Mouse (Mus musculus): ENCODE data around the gene Catsperd. TPM values are rescaled to one million over a fixed set of nuclear protein-coding genes. Genes with fewer than 3 reads are reported as not detected.

Catsperd gene
- not detected in 4 replicates for total RNA-seq (2023)

DNA sequence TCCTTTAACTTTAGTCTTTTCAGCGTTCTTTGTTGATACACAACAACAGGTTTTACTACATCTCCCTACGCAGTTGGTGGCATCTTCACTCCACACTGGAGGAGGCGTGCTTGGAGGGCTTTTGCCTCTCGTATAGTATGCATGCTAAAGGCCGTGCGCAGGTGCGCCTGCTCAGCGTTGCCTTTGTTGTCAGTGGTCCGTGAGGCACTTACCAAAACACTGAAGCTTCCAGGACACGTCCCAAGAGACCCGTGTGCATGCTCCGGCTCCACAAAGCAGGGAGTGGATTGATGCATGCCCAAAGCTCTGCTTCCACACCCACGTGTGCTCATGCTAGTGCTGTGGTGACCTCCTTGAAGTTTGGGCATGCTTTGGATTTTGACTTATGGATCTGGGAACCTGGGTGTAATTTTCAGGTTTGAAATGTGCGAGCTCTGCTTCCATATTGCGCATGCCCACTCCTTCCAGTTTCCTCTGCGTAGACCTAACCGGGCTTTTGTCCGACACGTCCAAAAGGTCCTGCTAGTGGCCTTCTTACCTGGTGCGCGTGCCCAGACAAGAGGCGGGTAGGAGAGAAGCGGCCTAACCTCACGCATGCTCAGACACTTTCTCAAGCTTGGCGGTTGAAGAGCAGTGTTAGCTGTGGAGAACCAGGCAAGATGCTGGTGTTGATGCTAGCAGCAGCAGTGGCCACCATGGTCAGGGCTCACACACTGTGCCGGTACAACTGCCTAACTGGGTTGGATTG lies at the start of gene Catsperd:
Gene Catsperd, plus strand, starts transcription at position 614 of the 748 bp plus-strand sequence.

DNA sequence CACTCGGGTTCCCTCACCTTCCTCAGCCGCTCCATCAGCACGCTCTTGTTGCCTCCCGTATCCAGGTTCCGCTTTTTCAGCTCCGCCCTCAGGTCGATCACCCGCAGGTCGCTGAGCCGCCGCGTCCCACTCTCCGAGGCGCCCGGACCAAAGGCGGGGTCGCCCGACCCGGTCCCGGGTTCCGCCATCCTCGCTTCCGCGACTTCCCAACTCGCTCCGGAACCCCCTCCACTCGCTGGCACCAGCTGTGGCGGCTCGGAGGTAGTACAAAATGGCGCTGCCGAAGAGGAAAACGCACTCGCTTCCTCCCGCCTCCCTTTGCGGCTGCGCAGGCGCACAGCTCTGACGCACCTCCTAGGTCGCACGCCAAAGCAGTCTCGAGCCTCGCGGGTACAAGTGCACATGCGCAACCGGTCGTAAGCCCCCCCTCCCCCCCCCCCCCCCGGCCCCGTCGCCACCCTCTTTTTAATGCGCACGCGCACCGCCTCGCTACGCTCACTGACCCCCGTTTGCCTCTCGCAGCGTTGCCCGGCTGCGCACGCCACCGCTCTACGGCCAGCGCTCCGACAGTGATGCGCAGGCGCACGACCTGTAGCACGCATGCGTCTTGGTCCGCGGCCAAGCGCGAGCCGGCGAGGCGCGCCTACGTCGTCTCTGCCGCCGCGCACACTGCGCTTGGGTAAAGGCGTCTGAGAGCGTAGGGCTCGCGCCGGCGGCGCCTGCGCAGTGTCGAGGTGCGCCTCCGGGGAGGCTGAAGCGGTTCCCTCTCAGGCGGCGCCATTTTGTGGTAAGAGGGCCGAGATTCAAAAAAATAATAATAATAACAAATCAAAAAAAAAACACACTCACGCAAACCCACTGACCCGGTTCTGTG lies 43.4 kb upstream of the Catsperd start, which contains the start of the genes Safb2 and Safb:
Gene Safb2, minus strand, starts transcription at position 329 of the 874 bp plus-strand sequence.
Gene Safb, plus strand, starts transcription at position 569 of the 874 bp plus-strand sequence.

DNA sequence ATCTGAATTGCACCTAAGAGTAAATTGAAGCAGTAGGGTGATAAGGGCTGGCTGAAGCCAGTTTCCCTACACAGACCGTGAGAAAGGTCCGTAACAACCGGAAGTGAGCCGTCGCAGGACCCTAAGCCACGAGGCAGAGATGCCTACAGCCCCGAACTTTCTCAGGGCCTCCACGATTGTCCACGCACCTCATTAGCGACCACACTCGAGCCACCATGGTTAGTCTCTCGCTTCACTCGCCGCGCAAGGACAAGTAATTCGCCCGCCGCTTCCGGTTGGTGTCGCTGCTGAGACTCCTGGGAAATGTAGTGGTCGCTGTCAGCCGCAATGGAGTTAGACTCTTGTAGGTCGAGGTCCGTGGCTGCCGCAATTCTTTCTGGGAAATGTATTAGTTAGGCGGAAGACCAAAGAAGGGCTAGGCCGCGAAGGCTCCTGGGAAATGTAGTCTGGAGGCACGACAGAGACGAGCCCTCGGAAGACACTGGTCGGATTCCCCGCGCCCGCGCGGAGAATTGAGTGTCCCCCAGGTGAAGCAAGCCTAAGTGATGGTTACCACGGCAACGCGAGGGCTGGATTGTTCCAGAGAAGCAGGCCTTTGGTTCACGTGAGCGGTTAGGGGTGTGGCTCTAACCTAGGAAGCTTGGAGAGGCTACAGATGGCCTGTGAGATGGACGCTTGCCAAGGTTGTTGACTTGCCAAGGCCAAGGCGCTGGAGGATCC lies 18.3 kb upstream of the Catsperd start, which contains the start of gene 2410015M20Rik:
Gene 2410015M20Rik, minus strand, starts transcription at position 320 of the 720 bp plus-strand sequence.

DNA sequence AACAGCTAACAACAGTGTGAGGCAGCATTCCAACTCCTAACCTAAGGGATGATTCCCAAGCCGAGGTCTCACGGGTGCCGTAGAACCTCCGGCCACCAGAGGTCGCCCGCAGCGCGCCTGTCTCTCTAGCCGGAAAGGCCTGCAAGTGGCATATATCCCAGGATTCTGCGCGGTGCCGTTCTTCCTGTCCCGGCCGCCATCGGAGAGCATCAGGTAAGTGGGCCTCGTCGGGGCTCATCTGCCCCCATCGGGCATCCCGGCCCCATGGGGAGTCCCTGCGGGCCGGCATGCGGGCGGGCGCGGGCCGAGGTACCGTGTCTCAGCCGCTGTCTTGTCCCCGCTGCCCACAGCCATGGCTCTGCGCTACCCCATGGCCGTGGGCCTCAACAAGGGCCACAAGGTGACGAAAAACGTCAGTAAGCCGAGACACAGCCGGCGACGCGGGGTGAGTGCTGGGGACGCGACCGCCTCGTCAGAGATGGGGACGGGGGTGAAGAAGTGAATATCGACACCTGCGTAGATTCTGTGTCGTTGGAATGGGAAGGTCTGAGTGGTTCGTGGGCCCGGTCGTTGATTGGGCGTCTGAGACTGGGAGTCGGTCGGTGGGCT lies 14.6 kb upstream of the Catsperd start, which contains the start of gene Rpl36:
Gene Rpl36, plus strand, starts transcription at position 181 of the 609 bp plus-strand sequence.

DNA sequence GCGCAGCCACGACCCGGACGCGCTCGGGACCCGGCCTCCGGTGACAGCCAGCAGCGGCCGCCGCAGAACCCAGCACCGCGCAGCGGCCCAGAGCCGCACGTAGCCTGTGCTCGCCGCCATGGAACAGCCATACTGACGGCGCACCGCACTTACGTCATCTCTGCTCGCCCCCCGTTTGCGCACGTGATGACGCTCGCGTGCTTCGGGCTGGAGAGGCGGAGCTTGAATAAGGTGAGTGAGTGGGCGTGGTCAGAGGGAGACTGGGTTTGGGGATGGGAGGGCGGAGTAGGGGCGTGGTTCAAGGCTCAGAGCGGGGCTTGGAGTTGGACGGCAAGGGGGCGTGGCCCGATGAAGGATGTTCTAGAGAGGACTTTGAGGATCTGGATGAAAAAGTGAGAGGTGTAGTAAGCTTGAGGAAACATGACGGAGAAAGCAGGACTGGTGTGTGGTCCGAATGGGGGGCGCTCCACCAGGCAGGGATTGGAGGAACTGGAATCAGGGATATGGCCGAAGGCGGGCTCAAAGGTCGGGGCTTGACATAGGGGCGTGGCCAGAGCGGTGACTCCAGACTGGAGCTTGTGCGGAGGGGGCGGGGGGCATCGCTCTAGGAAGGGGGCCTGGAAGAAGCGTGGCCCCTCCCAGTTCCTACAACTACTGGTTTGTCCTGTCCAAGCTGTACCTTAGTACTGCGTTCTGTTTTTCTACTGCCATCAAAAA lies 1.0 kb upstream of the Catsperd start, which contains the start of gene Lonp1:
Gene Lonp1, minus strand, starts transcription at position 134 of the 717 bp plus-strand sequence.

DNA sequence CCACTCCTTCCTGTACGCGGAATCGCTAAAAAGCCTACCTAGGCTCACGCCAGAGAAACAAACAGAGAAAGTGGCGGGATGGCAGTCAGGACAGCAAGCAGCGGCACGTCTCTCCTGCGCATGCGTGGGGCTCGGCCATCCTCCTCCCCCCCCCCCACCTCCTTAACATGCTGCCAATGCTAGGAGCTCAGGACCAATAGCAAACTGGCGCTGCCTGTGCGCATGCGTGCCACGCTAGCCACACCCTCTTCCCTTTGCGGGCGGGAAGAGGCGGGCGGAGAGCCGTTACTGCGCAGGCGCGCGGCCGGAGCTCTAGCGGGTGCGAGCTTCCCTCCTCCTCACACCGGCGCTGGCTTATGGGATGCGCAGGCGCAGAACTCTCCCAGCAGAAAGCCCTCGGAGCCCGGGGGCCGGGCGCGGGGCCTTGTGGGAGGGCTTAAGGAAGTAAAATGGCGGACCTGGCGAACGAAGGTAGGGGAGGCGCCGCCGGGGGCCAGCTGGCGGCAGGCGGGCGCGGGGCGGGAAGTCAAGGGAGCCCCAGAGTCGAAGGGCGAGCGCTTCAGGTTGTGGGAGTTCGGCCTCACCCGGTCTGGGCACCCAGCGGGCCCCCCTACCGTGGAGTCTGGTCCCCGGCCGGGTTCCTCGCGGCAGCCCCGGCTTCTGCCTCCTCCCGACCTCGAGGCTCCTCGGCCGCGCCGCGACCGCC lies 45.2 kb downstream of the Catsperd start, which contains the start of gene Ranbp3:
Gene Ranbp3, plus strand, starts transcription at position 354 of the 706 bp plus-strand sequence.

Other genes starting within 250 kb of the Catsperd start
- gene Ptprs, start 151.7 kb upstream of the Catsperd start, total RNA-seq (2023): 16.3 to 21.7 TPM (median 19.0 TPM) in 4 replicates
- gene Znrf4, start 115.7 kb upstream of the Catsperd start, total RNA-seq (2023): not detected in 4 replicates
- 10.2 to 15.3 TPM (median 11.5 TPM) in 4 replicates for gene Gm20219, start 73.8 kb upstream of the Catsperd start, total RNA-seq (2023)
- 580 to 621 TPM (median 606 TPM) in 4 replicates for gene Safb2, start 43.6 kb upstream of the Catsperd start, total RNA-seq (2023)
- gene Safb, start 43.3 kb upstream of the Catsperd start, total RNA-seq (2023): 300 to 341 TPM (median 315 TPM) in 4 replicates
- 82.1 to 105 TPM (median 84.1 TPM) in 4 replicates for gene 2410015M20Rik, start 18.4 kb upstream of the Catsperd start, total RNA-seq (2023)
- gene Rpl36, start 14.7 kb upstream of the Catsperd start, total RNA-seq (2023): 1,445 to 1,606 TPM (median 1,506 TPM) in 4 replicates
- 58.1 to 63.6 TPM (median 61.4 TPM) in 4 replicates for gene Lonp1, start 1.3 kb upstream of the Catsperd start, total RNA-seq (2023)
- gene Ranbp3, start 45.2 kb downstream of the Catsperd start, total RNA-seq (2023): 98.8 to 117 TPM (median 102 TPM) in 4 replicates
- gene Ndufa11, start 89.6 kb downstream of the Catsperd start, total RNA-seq (2023): 41.0 to 65.0 TPM (median 54.5 TPM) in 4 replicates
- 12.0 to 16.4 TPM (median 13.5 TPM) in 4 replicates for gene Vmac, start 89.9 kb downstream of the Catsperd start, total RNA-seq (2023)
- not detected in 4 replicates for gene Nrtn, start 129.4 kb downstream of the Catsperd start, total RNA-seq (2023)
- gene Dus3l, start 136.6 kb downstream of the Catsperd start, total RNA-seq (2023): 73.7 to 85.2 TPM (median 78.0 TPM) in 4 replicates
- 1.0 to 1.9 TPM (median 1.1 TPM) in 4 replicates for gene Prr22, start 142.1 kb downstream of the Catsperd start, total RNA-seq (2023)
- gene Rfx2, start 202.9 kb downstream of the Catsperd start, total RNA-seq (2023): 10.1 to 14.5 TPM (median 11.7 TPM) in 4 replicates
- not detected in 4 replicates for gene Acsbg2, start 246.3 kb downstream of the Catsperd start, total RNA-seq (2023)
- gene 1700061G19Rik, start 247.3 kb downstream of the Catsperd start, total RNA-seq (2023): 0.20 TPM in 1 of 4 replicates, not detected in the others

Measured in B cell, adult 62 days (primary cell).